Mouse (Mus musculus): ENCODE data around the gene Dbn1.
A peak's percentile ranks its signal among the peaks of the same experiment; 100 is the strongest.
"Not testable (repeated sequence)": the region's sequence is repeated elsewhere in the genome, so short reads cannot be mapped to it uniquely, and the experiment has no call there.

Dbn1 gene

GRCm38 (mm10) chr13:55450511-55450980 is 37.4 kb downstream of the Dbn1 start:
- no peak for DNase-seq (ENCODE audit: low spot score in 2 of 2)

DNA sequence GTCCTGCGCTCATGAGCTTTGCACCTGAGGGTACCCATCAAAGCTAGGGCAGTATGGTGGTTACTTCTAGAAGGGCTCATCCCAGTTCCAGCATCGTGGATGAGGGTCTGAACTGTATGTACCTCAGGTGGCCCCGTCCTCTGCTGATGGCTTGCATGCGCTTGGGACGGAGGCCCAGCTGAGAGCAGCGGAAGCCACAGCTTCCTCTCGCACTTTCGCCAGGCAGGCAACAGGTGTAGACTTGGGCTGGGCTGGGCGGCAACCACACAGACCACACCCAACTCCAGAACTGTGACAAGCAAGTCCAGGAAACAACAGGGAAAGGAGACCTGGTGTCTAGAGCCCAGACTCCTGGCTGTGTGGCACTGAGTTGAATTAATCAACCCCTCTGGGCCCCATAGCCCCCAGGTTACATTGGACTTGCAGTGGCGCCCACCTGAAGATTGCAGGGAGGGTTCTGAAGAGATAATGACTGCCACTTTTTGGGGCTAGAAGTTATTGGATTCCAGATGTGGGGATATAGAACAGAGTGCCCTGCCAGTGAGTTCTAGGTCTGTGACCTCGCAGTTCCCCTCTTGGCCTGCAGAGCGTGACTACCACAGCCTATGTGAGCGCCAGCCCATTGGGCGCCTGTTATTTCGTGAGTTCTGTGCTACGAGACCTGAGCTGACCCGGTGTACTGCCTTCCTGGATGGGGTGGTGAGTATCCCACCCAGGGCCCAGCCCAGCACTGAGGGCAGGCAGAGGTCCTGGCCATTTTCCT is 38.1 kb downstream of the Dbn1 start:
- DNase-seq (ENCODE audit: low spot score in 2 of 2) = no peak

DNA sequence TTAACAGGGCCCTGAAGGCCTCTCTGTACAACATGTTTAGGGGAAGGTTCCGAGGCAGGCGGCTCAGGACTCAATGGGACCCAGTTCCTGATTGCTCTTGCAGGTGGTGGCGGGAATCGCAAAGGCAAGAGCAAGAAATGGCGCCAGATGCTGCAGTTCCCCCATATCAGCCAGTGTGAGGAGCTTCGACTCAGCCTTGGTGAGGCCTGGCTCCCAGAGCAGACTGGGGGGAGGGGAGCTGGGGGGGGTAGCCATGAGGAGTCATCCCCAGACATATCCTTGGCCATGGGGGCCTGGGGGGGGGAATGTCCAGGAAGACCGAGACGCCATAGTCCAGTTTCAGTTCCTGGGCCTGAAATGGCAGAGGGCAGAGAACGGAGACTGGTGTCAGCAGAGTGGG is 38.7 kb downstream of the Dbn1 start:
- no peak for DNase-seq (ENCODE audit: low spot score in 2 of 2)

DNA sequence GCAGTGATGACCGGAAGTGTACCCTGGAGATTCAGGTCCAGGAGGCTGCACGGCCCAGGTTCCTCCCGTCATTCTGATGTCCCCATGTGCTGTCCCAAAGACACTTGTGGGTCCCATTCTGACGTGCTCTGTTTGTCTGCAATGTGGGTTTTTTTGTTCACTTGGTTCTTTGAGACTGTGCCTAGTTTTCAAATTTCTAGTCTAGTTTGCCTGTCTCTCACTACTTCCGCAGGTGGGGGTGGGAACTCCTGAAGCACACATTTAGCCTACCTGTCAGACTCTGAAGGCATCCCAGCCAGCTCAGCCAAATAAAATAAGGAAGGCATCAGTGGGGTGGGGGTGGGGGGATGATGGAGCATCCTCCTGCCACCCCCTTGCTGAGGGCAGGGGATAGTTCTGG is 39.8 kb downstream of the Dbn1 start:
- DNase-seq (ENCODE audit: low spot score in 2 of 2) = no peak

GRCm38 (mm10) chr13:55447543-55447943 is 40.4 kb downstream of the Dbn1 start:
- no peak for DNase-seq (ENCODE audit: low spot score in 2 of 2)

DNA sequence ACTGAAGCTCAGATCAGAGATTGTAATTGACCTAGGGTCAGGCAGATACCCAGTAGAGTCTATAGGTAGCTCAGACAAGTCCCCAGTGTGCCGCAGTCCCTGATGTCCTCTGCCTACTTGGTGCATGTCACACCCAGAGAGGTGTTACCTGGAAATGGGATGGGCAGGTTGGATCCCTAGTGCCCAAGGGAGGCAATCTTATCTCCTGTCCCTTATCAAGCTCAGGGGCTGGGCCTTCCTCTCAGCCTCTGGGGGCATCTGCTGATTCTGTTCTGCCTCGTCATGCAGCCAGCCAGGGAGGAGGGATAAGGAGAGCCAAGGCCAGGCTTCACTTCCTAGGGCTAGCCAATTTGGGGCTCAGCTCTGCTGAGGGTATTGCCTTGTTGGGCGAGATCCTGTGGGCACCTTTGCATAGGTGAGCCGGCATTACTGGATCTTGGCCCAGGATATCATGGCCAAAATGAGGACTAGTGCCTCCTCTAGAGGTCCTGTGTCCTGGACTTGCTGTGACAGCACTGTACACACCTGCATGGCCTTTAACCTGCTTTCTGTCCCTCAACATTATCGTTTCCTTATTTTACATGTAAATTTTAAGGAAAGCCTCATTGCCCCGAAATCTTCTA is 41.3 kb downstream of the Dbn1 start:
- no peak for DNase-seq (ENCODE audit: low spot score in 2 of 2)

- no peak for DNase-seq (ENCODE audit: low spot score in 2 of 2)
Measured at GRCm38 (mm10) chr13:55445361-55446091, 42.4 kb downstream of the Dbn1 start.

DNA sequence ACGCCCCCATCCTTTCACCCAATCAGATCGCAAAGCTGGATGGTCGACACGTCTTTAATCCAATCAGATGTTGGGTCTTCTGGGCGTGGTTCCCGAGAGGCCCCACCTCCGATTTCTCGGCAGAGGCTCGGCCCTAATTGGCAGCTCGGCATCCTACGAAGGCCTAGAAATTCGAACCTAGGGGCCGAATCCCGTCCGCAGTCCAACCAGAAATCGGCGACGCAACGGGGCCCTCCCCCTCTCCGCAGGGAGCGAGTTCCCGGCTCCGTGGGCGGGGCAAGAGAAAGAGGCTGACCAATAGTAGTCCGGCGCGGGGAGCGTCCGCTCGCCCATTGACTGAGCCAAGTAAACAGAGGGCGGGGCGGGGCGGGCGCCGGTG is 43.0 kb downstream of the Dbn1 start, which contains the start of gene Grk6:
Grk6 (plus strand) TSS at position 136 of the 379 bp plus-strand sequence.
- peak; percentile 99 to 100 for DNase-seq (ENCODE audit: low spot score in 2 of 2)

DNA sequence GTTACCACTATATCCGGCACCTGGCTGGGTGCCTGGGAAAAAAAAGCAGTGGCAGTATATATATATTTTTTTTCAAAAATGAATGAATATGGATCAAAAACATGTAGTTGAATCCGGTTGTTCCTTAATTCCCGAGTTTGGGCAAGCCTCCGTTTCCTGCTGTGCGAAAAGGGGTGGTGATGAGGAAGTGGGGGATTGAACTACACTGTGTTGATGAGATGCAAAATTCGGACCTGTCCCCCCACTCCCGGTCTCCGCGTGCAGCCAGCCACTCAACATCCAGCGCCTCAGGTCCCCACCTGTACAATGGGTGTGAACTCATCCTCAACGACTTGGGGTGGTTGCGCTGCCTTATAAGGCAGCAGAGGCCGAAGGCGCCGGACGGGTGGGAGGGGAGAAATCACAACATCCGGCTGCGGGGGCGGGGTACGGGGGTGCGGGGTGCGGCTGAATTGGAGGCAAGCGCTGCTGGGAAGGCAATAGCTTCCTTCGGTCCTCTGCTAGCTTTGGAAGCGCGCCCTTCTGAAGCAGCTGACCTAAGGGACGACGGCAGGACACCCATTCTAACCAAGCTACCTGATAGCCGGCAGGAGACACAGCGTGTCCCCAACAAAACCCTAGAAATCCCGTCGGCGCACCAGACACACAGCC is 43.5 kb downstream of the Dbn1 start:
- peak in 1 of 2 experiments; percentile 40 for DNase-seq (ENCODE audit: low spot score in 2 of 2)

DNA sequence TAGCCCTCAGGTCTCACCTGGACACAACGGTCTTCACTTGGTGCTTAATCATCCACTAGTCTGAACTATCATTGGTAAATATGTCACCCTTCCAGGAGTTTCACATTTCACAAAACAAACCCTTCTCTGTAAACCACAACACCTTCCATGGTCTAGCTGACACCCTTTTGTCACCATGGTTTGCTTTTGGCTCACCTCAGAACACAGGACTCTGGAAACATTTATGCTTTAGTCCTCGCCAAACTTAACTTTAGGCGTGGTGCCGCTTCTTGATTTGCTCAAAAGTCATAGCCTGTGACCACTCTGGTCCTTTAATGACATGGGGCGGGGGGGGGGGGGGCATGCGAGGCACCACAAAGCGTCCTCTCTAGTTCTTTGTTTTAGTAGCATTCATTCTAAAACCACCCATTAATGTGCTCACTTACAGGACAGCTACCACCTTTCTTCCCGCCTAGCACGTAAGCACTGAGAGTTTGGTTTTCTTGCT is 44.1 kb downstream of the Dbn1 start:
- DNase-seq (ENCODE audit: low spot score in 2 of 2) = no peak

- DNase-seq (ENCODE audit: low spot score in 2 of 2) = not testable (repeated sequence)
Measured at GRCm38 (mm10) chr13:55437111-55437629, 50.7 kb downstream of the Dbn1 start.

- no peak for DNase-seq (ENCODE audit: low spot score in 2 of 2)
Measured at GRCm38 (mm10) chr13:55431889-55432685, 55.8 kb downstream of the Dbn1 start.

GRCm38 (mm10) chr13:55430566-55430965 is 57.3 kb downstream of the Dbn1 start:
- no peak for DNase-seq (ENCODE audit: low spot score in 2 of 2)

- no peak for DNase-seq (ENCODE audit: low spot score in 2 of 2)
Measured at GRCm38 (mm10) chr13:55429226-55429888, 58.6 kb downstream of the Dbn1 start.

GRCm38 (mm10) chr13:55426613-55427012 is 61.3 kb downstream of the Dbn1 start, which contains the start of gene F12:
F12 (minus strand) TSS chr13:55426793.
- no peak for DNase-seq (ENCODE audit: low spot score in 2 of 2)
